Mouse (Mus musculus): ENCODE measurements around the gene Slc38a6. TPM values are rescaled to one million over a fixed set of nuclear protein-coding genes. Genes with fewer than 3 reads are reported as not detected.

Gene Slc38a6
- polyA plus RNA-seq, 1 experiment: 15.1 TPM

DNA sequence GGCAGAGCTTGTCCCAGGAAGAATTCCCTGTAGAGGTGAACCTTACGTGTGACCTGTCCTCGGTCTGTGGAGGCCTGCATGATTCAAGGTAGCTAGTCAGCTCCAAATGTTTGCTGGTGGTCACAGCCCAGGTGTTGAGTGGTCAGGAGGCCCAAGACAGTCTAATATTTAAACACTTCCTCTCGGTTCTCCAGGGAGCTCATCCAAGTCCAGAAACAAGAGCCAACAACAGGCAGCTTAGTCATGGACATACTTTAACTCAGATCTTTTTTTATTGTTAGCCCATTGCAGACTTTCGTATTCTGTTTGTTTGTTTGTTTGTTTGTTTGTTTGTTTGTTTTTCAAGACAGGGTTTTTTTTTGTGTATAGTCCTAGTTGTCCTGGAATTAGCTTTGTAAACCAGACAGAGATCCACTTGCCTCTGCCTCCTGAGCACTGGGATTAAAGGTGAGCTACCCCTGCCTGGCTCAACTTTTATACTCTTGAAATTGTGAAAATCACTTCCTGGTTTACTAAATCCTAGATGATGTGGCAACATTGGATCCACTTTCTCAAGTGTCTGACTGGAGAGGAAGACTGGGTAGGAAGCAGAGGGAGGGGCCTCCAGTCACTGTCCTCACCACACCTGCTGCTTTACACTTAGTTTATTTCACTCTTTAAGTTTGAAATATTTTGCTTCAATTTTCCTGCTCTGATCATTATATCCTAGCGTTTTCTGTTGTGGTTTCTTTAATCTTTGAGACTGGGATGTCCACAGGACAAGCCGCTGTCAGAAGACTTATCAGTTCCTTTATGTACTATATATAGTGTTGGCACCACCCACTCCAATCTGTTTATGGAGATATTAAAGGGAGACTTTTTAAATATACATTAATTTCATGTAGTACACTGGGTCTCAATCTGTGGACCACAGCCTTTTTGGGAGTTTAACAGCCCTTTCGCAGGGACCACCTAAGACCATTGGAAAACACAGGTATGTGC lies 31.4 kb downstream of the Slc38a6 start:
- no peaks in the 10 kb centered on the region; the same call in none of the 2 replicates for H3K4me1 ChIP-seq (ENCODE audit: control insufficient read depth, insufficient read depth, low read length)
- no peak overlapping the region for H3K4me3 ChIP-seq (ENCODE audit: insufficient read depth, low read depth, low read length)
- 82% methylated on average over 7 of the region's 7 CpGs for WGBS
- TF ChIP-seq CTCF (conservative IDR thresholded peaks at IDR 0.05; ENCODE audit: insufficient read depth, insufficient read length, low read depth, low read length): no peak
- TF ChIP-seq POLR2A (IDR thresholded peaks at IDR 0.05; ENCODE audit: low read depth, low read length): no peak
- DNase-seq: peak; percentile 33
- H3K36me3 ChIP-seq (ENCODE audit: control insufficient read depth, insufficient read depth, low read length): no peaks in the 10 kb centered on the region
- H3K27ac ChIP-seq (ENCODE audit: insufficient read depth, low read depth, low read length): no peak overlapping the region
- H3K27me3 ChIP-seq (replicated peaks; ENCODE audit: control insufficient read depth, insufficient read depth, low read length): no peaks in the 10 kb centered on the region

- Histone ChIP-seq H3K27me3 (replicated peaks; ENCODE audit: control insufficient read depth, insufficient read depth, low read length) (no peaks in the 10 kb centered on the region), H3K4me1 (ENCODE audit: control insufficient read depth, insufficient read depth, low read length) (no peaks in the 10 kb centered on the region; the same call in 1 of the 2 replicates), H3K4me3 (ENCODE audit: insufficient read depth, low read depth, low read length) (no peak overlapping the region), H3K27ac (ENCODE audit: insufficient read depth, low read depth, low read length) (no peak overlapping the region), H3K36me3 (ENCODE audit: control insufficient read depth, insufficient read depth, low read length) (no peaks in the 10 kb centered on the region)
- WGBS: 85% methylated on average over 8 of the region's 8 CpGs
- TF ChIP-seq POLR2A (IDR thresholded peaks at IDR 0.05; ENCODE audit: low read depth, low read length): no peak
- TF ChIP-seq CTCF (conservative IDR thresholded peaks at IDR 0.05; ENCODE audit: insufficient read depth, insufficient read length, low read depth, low read length): no peak
- DNase-seq: no peak
Observed at GRCm38 (mm10) chr12:73324180-73324586, 37.6 kb downstream of the Slc38a6 start.

GRCm38 (mm10) chr12:73324742-73325141 lies 38.2 kb downstream of the Slc38a6 start:
- Histone ChIP-seq H3K27me3 (replicated peaks; ENCODE audit: control insufficient read depth, insufficient read depth, low read length) (no peaks in the 10 kb centered on the region), H3K4me3 (ENCODE audit: insufficient read depth, low read depth, low read length) (no peak overlapping the region), H3K27ac (ENCODE audit: insufficient read depth, low read depth, low read length) (no peak overlapping the region), H3K4me1 (ENCODE audit: control insufficient read depth, insufficient read depth, low read length) (no peaks in the 10 kb centered on the region; the same call in 1 of the 2 replicates), H3K36me3 (ENCODE audit: control insufficient read depth, insufficient read depth, low read length) (no peaks in the 10 kb centered on the region)
- 90% methylated on average over 1 of the region's 1 CpGs for WGBS
- TF ChIP-seq POLR2A (IDR thresholded peaks at IDR 0.05; ENCODE audit: low read depth, low read length) (no peak), CTCF (conservative IDR thresholded peaks at IDR 0.05; ENCODE audit: insufficient read depth, insufficient read length, low read depth, low read length) (peak; percentile 57)
- peak; percentile 43 for DNase-seq

GRCm38 (mm10) chr12:73325181-73325580 lies 38.6 kb downstream of the Slc38a6 start:
- no peaks in the 10 kb centered on the region for H3K27me3 ChIP-seq (replicated peaks; ENCODE audit: control insufficient read depth, insufficient read depth, low read length)
- H3K4me1 ChIP-seq (ENCODE audit: control insufficient read depth, insufficient read depth, low read length): no peaks in the 10 kb centered on the region; the same call in 1 of the 2 replicates
- no peak for TF ChIP-seq POLR2A (IDR thresholded peaks at IDR 0.05; ENCODE audit: low read depth, low read length)
- no peak overlapping the region for H3K4me3 ChIP-seq (ENCODE audit: insufficient read depth, low read depth, low read length)
- H3K36me3 ChIP-seq (ENCODE audit: control insufficient read depth, insufficient read depth, low read length): no peaks in the 10 kb centered on the region
- WGBS: 68% methylated on average over 2 of the region's 2 CpGs
- H3K27ac ChIP-seq (ENCODE audit: insufficient read depth, low read depth, low read length): no peak overlapping the region
- DNase-seq: no peak

DNA sequence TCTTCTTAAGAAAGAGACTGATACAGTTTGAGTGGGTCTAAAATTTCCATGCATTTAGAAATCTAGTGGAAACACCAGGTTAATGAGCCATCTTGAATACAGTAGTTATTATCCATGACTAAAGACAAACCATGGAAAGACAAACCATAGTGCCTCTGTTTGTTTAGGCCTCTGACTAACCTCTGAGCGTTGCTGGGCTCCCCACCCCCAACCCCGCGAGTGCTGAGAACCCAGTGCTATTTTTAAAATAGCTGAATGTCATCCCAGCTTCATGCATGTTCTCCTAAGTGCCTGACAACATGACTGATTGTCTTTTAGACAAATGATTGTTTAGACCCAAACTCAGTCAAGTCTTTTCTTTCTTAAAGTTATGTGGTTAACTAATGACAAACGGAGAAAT lies 39.0 kb downstream of the Slc38a6 start:
- no peak overlapping the region for H3K27ac ChIP-seq (ENCODE audit: insufficient read depth, low read depth, low read length)
- no peaks in the 10 kb centered on the region for H3K27me3 ChIP-seq (replicated peaks; ENCODE audit: control insufficient read depth, insufficient read depth, low read length)
- no peak for TF ChIP-seq CTCF (conservative IDR thresholded peaks at IDR 0.05; ENCODE audit: insufficient read depth, insufficient read length, low read depth, low read length)
- TF ChIP-seq POLR2A (IDR thresholded peaks at IDR 0.05; ENCODE audit: low read depth, low read length): no peak
- H3K4me1 ChIP-seq (ENCODE audit: control insufficient read depth, insufficient read depth, low read length): no peaks in the 10 kb centered on the region; the same call in 1 of the 2 replicates
- H3K36me3 ChIP-seq (ENCODE audit: control insufficient read depth, insufficient read depth, low read length): no peaks in the 10 kb centered on the region
- no peak for DNase-seq
- no peak overlapping the region for H3K4me3 ChIP-seq (ENCODE audit: insufficient read depth, low read depth, low read length)
- WGBS: 47% methylated on average over 4 of the region's 4 CpGs

DNA sequence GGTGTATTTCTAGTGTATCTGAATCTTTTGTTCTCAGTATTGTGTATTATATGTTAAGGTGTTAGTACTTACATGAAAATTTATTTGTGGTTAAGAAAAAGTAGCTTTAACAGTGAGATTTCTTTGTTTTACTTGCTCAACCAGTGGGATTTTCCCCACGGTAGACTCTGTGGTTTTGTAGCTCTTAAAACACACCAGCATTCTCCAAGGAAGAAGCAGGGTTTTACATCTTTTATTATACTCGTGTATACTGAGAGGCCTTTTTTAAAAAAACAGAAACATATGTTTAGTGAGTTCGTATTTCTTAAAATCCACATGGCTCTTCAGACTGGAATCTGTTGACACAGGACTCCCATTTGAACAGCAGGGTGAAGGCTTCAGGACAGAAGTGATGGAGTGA lies 40.8 kb downstream of the Slc38a6 start:
- WGBS: 78% methylated on average over 3 of the region's 3 CpGs
- DNase-seq: no peak
- Histone ChIP-seq H3K27me3 (replicated peaks; ENCODE audit: control insufficient read depth, insufficient read depth, low read length) (no peaks in the 10 kb centered on the region), H3K4me1 (ENCODE audit: control insufficient read depth, insufficient read depth, low read length) (no peaks in the 10 kb centered on the region; the same call in 1 of the 2 replicates), H3K4me3 (ENCODE audit: insufficient read depth, low read depth, low read length) (no peak overlapping the region), H3K27ac (ENCODE audit: insufficient read depth, low read depth, low read length) (no peak overlapping the region), H3K36me3 (ENCODE audit: control insufficient read depth, insufficient read depth, low read length) (no peaks in the 10 kb centered on the region)
- no peak for TF ChIP-seq CTCF (conservative IDR thresholded peaks at IDR 0.05; ENCODE audit: insufficient read depth, insufficient read length, low read depth, low read length)
- TF ChIP-seq POLR2A (IDR thresholded peaks at IDR 0.05; ENCODE audit: low read depth, low read length): no peak

DNA sequence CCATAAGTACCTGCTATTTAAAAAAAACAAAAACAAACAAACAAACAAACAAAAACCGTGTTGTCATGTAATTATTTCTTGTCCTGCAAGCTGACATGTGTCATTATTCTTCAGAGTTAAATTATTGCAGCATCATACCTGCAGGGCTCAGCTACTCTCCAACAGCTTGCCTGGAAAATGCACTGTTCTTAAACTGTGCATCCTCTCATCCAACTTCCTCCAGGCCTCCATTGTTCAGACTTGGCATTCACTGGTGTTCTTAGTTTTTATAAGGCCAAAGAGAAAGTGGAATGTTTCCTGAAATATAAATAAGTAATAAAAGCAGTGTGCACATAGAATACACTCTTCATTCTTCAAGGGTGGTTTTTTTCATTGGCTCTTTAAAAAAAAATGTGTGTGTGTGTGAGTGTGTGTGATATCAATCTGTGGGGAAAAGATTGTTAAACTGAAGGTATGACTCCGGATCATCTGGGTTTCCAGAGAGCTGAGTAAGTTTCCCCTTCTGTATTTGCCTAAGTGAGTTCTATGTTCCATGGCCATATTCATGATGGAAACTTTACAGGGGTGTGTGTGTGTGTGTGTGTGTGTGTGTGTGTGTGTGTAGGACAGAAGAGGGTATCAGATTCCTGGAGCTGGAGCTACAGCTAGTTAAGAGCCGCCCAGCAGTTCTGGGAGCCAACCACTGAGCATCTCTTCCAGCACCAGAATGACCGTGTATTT lies 42.0 kb downstream of the Slc38a6 start:
- 76% methylated on average over 4 of the region's 4 CpGs for WGBS

More for the DNA sequence above, 42.0 kb downstream of the Slc38a6 start:
- no peak for DNase-seq
- no peak for TF ChIP-seq POLR2A (IDR thresholded peaks at IDR 0.05; ENCODE audit: low read depth, low read length)
- TF ChIP-seq CTCF (conservative IDR thresholded peaks at IDR 0.05; ENCODE audit: insufficient read depth, insufficient read length, low read depth, low read length): no peak
- no peak overlapping the region for H3K27ac ChIP-seq (ENCODE audit: insufficient read depth, low read depth, low read length)
- H3K4me3 ChIP-seq (ENCODE audit: insufficient read depth, low read depth, low read length): no peak overlapping the region
- no peaks in the 10 kb centered on the region for H3K4me1 ChIP-seq (ENCODE audit: control insufficient read depth, insufficient read depth, low read length)
- no peaks in the 10 kb centered on the region for H3K27me3 ChIP-seq (replicated peaks; ENCODE audit: control insufficient read depth, insufficient read depth, low read length)
- H3K36me3 ChIP-seq (ENCODE audit: control insufficient read depth, insufficient read depth, low read length): no peaks in the 10 kb centered on the region

Data from kidney, adult 2 months (tissue).